Mouse (Mus musculus) splenic B cell, adult 2 months (primary cell): ENCODE results near the gene Cbfb.
A peak's percentile ranks its signal among the peaks of the same experiment; 100 is the strongest.
"Not testable (repeated sequence)": the region's sequence is repeated elsewhere in the genome, so short reads cannot be mapped to it uniquely, and the experiment has no call there.

Experiments used
- DNase-seq: peaks from one replicate; pipeline ENCODE4 v3.0.0-alpha.2; 2011; ENCODE audit warnings: low read depth, low spot score
- H3K27me3 ChIP-seq: 2 replicates; pipeline ENCODE4 v1.6.1; 2012; ENCODE audit warnings: mild to moderate bottlenecking, low read length, moderate library complexity, mixed read lengths; ENCODE audit not compliant: control insufficient read depth, poor library complexity, insufficient read depth, severe bottlenecking
- H3K36me3 ChIP-seq: 2 replicates; pipeline ENCODE4 v1.6.1; 2012; ENCODE audit warnings: mild to moderate bottlenecking, low read length, moderate library complexity, mixed read lengths; ENCODE audit not compliant: control insufficient read depth, poor library complexity, insufficient read depth, severe bottlenecking

Cbfb gene

GRCm38 (mm10) chr8:105167116-105167515, 3.4 kb upstream of the Cbfb start:
- DNase-seq, result no peak
- Histone ChIP-seq H3K36me3 (no peaks in the 10 kb centered on the region), H3K27me3 (no peaks in the 10 kb centered on the region)

GRCm38 (mm10) chr8:105169582-105169981, 892 bp upstream of the Cbfb start:
- H3K27me3 ChIP-seq, result no peaks in the 10 kb centered on the region
- DNase-seq, result peak; percentile 4
- no peaks in the 10 kb centered on the region for H3K36me3 ChIP-seq

GRCm38 (mm10) chr8:105170041-105170380, 463 bp upstream of the Cbfb start:
- DNase-seq, result no peak
- no peaks in the 10 kb centered on the region for H3K27me3 ChIP-seq
- no peaks in the 10 kb centered on the region for H3K36me3 ChIP-seq

GRCm38 (mm10) chr8:105171116-105172002, 885 bp downstream of the Cbfb start:
- no peaks in the 10 kb centered on the region; the same call in 1 of the 2 replicates for H3K36me3 ChIP-seq
- no peaks in the 10 kb centered on the region for H3K27me3 ChIP-seq
- peak; percentile 71 for DNase-seq

- Histone ChIP-seq H3K36me3 (no peaks in the 10 kb centered on the region; the same call in 1 of the 2 replicates), H3K27me3 (no peaks in the 10 kb centered on the region)
- peak; percentile 18 for DNase-seq
Measured at GRCm38 (mm10) chr8:105172003-105172362, 1.5 kb downstream of the Cbfb start.

- not testable (repeated sequence) for H3K36me3 ChIP-seq, DNase-seq, H3K27me3 ChIP-seq
Measured at GRCm38 (mm10) chr8:105175287-105175686, 4.8 kb downstream of the Cbfb start.

- DNase-seq, result no peak
- Histone ChIP-seq H3K36me3 (peaks cover 3% of the 10 kb centered on the region), H3K27me3 (no peaks in the 10 kb centered on the region)
Measured at GRCm38 (mm10) chr8:105178211-105178800, 7.8 kb downstream of the Cbfb start.

- no peak for DNase-seq
- Histone ChIP-seq H3K36me3 (peaks cover 7% of the 10 kb centered on the region; the same call in 1 of the 2 replicates), H3K27me3 (no peaks in the 10 kb centered on the region)
Measured at GRCm38 (mm10) chr8:105182201-105182600, 11.7 kb downstream of the Cbfb start.

GRCm38 (mm10) chr8:105186467-105187005, 16.1 kb downstream of the Cbfb start:
- DNase-seq, result no peak
- 0 out of 2 replicates have a peak, but pooled peaks cover 5% of the 10 kb centered on the region for H3K36me3 ChIP-seq
- H3K27me3 ChIP-seq, result no peaks in the 10 kb centered on the region

GRCm38 (mm10) chr8:105192182-105192581, 21.7 kb downstream of the Cbfb start:
- no peak for DNase-seq
- Histone ChIP-seq H3K36me3 (peaks cover 9% of the 10 kb centered on the region; the same call in 1 of the 2 replicates), H3K27me3 (no peaks in the 10 kb centered on the region)

GRCm38 (mm10) chr8:105205748-105206147, 35.3 kb downstream of the Cbfb start:
- Histone ChIP-seq H3K36me3 (peaks cover 3% of the 10 kb centered on the region; the same call in 1 of the 2 replicates), H3K27me3 (no peaks in the 10 kb centered on the region)
- no peak for DNase-seq

- no peaks in the 10 kb centered on the region for H3K27me3 ChIP-seq
- DNase-seq, result no peak
- peaks cover 2% of the 10 kb centered on the region; the same call in 1 of the 2 replicates for H3K36me3 ChIP-seq
Measured at GRCm38 (mm10) chr8:105206766-105207275, 36.3 kb downstream of the Cbfb start.

- DNase-seq, result no peak
- no peaks in the 10 kb centered on the region for H3K27me3 ChIP-seq
- peaks cover 2% of the 10 kb centered on the region; the same call in 1 of the 2 replicates for H3K36me3 ChIP-seq
Measured at GRCm38 (mm10) chr8:105207675-105208273, 37.3 kb downstream of the Cbfb start.

GRCm38 (mm10) chr8:105209153-105210110, 39.0 kb downstream of the Cbfb start:
- H3K36me3 ChIP-seq, result peaks cover 2% of the 10 kb centered on the region; the same call in 1 of the 2 replicates
- H3K27me3 ChIP-seq, result no peaks in the 10 kb centered on the region
- no peak for DNase-seq
